Mouse (Mus musculus) heart, postnatal 0 days (tissue): ENCODE data around the gene Arhgef15. TPM values are rescaled to one million over a fixed set of nuclear protein-coding genes. Genes with fewer than 3 reads are reported as not detected.

ENCODE experiments used
- ATAC-seq: fragments of 200-750 bp; cut with Nextera tagmentation; 2 replicates; pipeline ENCODE4 v1.8.0; 2017; ENCODE audit warnings: low read depth, moderate number of reproducible peaks, moderate library complexity; ENCODE audit not compliant: insufficient read depth
- DNase-seq: peaks from one replicate; pipeline ENCODE4 v3.0.0-alpha.2; 2016; ENCODE audit warnings: low spot score
- H3K27ac ChIP-seq: fragments of 300-500 bp; sonication (generic); 2 replicates; pipeline ENCODE4 v1.5.1; 2014; ENCODE audit warnings: low read depth, mild to moderate bottlenecking
- H3K27me3 ChIP-seq: fragments of 300-500 bp; sonication (generic); 2 replicates; pipeline ENCODE4 v1.6.1; 2014; ENCODE audit warnings: low read length, mixed read lengths; ENCODE audit not compliant: control insufficient read depth, insufficient read depth
- H3K36me3 ChIP-seq: fragments of 300-500 bp; sonication (generic); replicated peaks from 2 replicates; pipeline ENCODE4 v1.6.1; 2014; ENCODE audit warnings: low read length, mixed read lengths; ENCODE audit not compliant: control insufficient read depth, insufficient read depth
- H3K4me1 ChIP-seq: fragments of 300-500 bp; sonication (generic); 2 replicates; pipeline ENCODE4 v1.6.1; 2014; ENCODE audit warnings: antibody characterized with exemption; ENCODE audit not compliant: control insufficient read depth, insufficient read depth
- H3K4me2 ChIP-seq: fragments of 300-500 bp; sonication (generic); 2 replicates; pipeline ENCODE4 v1.6.1; 2014; ENCODE audit warnings: low read depth, mild to moderate bottlenecking, low read length, moderate library complexity
- H3K4me3 ChIP-seq: fragments of 300-500 bp; sonication (generic); 2 replicates; pipeline ENCODE4 v1.5.1; 2014; ENCODE audit warnings: low read depth, low read length
- H3K9ac ChIP-seq: fragments of 300-500 bp; sonication (generic); replicated peaks from 2 replicates; pipeline ENCODE4 v1.6.1; 2014; ENCODE audit warnings: low read depth, low read length, mixed read lengths
- H3K9me3 ChIP-seq: fragments of 300-500 bp; sonication (generic); replicated peaks from 2 replicates; pipeline ENCODE4 v1.6.1; 2016; ENCODE audit warnings: low read length; ENCODE audit not compliant: control insufficient read depth
- CTCF ChIP-seq: IDR thresholded peaks from 2 replicates; pipeline ENCODE4 v1.5.1; 2016; ENCODE audit warnings: antibody characterized with exemption, control low read depth, low read depth
- EP300 ChIP-seq: IDR thresholded peaks from 2 replicates; pipeline ENCODE4 v1.6.1; 2016; ENCODE audit warnings: antibody characterized with exemption, low read depth
- WGBS: fragments of 180-500 bp; shearing (Covaris S2); extraction: QIAGEN DNeasy Blood & Tissue Kit; methylation state at CpG from one replicate; pipeline ENCODE4 v1.1.7; 2014; 5-methylcytosine and 5-hydroxymethylcytosine counted together
- polyA plus RNA-seq: library from polyadenylated mRNA; unstranded; fragments of >200 nt; fragmentation: Nextera tagmentation; extraction: Ambion mirVana; gene quantifications from 2 replicates; pipeline ENCODE4 v1.2.1, GENCODE M21; 2015
- total RNA-seq: library from RNA; depleted of rRNA; stranded (reverse); fragments of >200 nt; gene quantifications from 2 replicates; pipeline ENCODE4 v1.2.3, GENCODE M21; 2014; ENCODE audit warnings: low replicate concordance

Gene Arhgef15
- total and polyA plus RNA-seq, 2 experiments from 2014 or later, result 11.6 to 19.8 TPM

- no peak for TF ChIP-seq EP300
- TF ChIP-seq CTCF, result no peak
- ATAC-seq, result no peak
- H3K27me3 ChIP-seq, result peaks cover 3% of the 10 kb centered on the region; the same call in 1 of the 2 replicates
- DNase-seq, result no peak
- WGBS, result 24% methylated on average over 11 of the region's 16 CpGs
- H3K4me1 ChIP-seq, result no peaks in the 10 kb centered on the region
- no peak overlapping the region for H3K27ac ChIP-seq
- H3K36me3 ChIP-seq, result peaks cover 20% of the 10 kb centered on the region; the same call in 1 of the 2 replicates
- no peak overlapping the region for H3K9ac ChIP-seq
- H3K4me2 ChIP-seq, result no peak overlapping the region
- no peaks in the 10 kb centered on the region for H3K9me3 ChIP-seq
- H3K4me3 ChIP-seq, result no peak overlapping the region
Observed at GRCm38 (mm10) chr11:68946806-68947440, 10.4 kb downstream of the Arhgef15 start.

- DNase-seq, result no peak
- Histone ChIP-seq H3K4me1 (no peaks in the 10 kb centered on the region), H3K27me3 (peaks cover 3% of the 10 kb centered on the region; the same call in 1 of the 2 replicates), H3K9ac (no peak overlapping the region), H3K36me3 (peaks cover 20% of the 10 kb centered on the region; the same call in 1 of the 2 replicates), H3K4me3 (no peak overlapping the region), H3K27ac (no peak overlapping the region), H3K9me3 (no peaks in the 10 kb centered on the region), H3K4me2 (no peak overlapping the region)
- 87% methylated on average over 4 of the region's 4 CpGs for WGBS
- TF ChIP-seq CTCF (no peak), EP300 (no peak)
- no peak for ATAC-seq
Observed at GRCm38 (mm10) chr11:68946001-68946400, 11.3 kb downstream of the Arhgef15 start.

GRCm38 (mm10) chr11:68945245-68945644, 12.0 kb downstream of the Arhgef15 start:
- no peaks in the 10 kb centered on the region for H3K9me3 ChIP-seq
- 72% methylated on average over 2 of the region's 2 CpGs for WGBS

GRCm38 (mm10) chr11:68942731-68943130, 14.5 kb downstream of the Arhgef15 start:
- DNase-seq (no peak), ATAC-seq (no peak)
- Histone ChIP-seq H3K4me1 (peaks cover 10% of the 10 kb centered on the region; the same call in 1 of the 2 replicates), H3K36me3 (peaks cover 13% of the 10 kb centered on the region; the same call in 1 of the 2 replicates), H3K27ac (no peak overlapping the region), H3K9me3 (no peaks in the 10 kb centered on the region), H3K4me2 (no peak overlapping the region), H3K27me3 (peaks cover 3% of the 10 kb centered on the region; the same call in 1 of the 2 replicates), H3K4me3 (no peak overlapping the region), H3K9ac (no peak overlapping the region)
- 78% methylated on average over 8 of the region's 8 CpGs for WGBS
- no peak for TF ChIP-seq EP300

More at GRCm38 (mm10) chr11:68945245-68945644, 12.0 kb downstream of the Arhgef15 start:
- Histone ChIP-seq H3K36me3 (peaks cover 20% of the 10 kb centered on the region; the same call in 1 of the 2 replicates), H3K4me1 (peaks cover 4% of the 10 kb centered on the region; the same call in 1 of the 2 replicates), H3K9ac (no peak overlapping the region), H3K27ac (no peak overlapping the region), H3K4me2 (no peak overlapping the region), H3K4me3 (no peak overlapping the region), H3K27me3 (peaks cover 3% of the 10 kb centered on the region; the same call in 1 of the 2 replicates)
- no peak for TF ChIP-seq CTCF
- TF ChIP-seq EP300, result no peak
- DNase-seq (no peak), ATAC-seq (no peak)

- Histone ChIP-seq H3K36me3 (0 out of 2 replicates have a peak, but pooled peaks cover 9% of the 10 kb centered on the region), H3K4me2 (peak overlapping the region; percentile 68), H3K27me3 (no peaks in the 10 kb centered on the region), H3K9me3 (no peaks in the 10 kb centered on the region), H3K4me3 (peak overlapping the region; percentile 49), H3K27ac (0 out of 2 replicates have a peak overlapping the region, but pooled peaks have one; percentile 75), H3K9ac (peak overlapping the region; percentile 54), H3K4me1 (peaks cover 10% of the 10 kb centered on the region; the same call in 1 of the 2 replicates)
- 57% methylated on average over 4 of the region's 4 CpGs for WGBS
- DNase-seq (no peak), ATAC-seq (no peak)
- TF ChIP-seq CTCF (no peak), EP300 (no peak)
Observed at GRCm38 (mm10) chr11:68940516-68940915, 16.8 kb downstream of the Arhgef15 start.
